Mouse (Mus musculus): ENCODE measurements at regions not wholly inside any gene's neighbourhood (a gene's known extent, or its start where the extent isn't known, plus 50 kb on each side); places are given as distances from the start of the nearest gene placed in this dataset.

DNA sequence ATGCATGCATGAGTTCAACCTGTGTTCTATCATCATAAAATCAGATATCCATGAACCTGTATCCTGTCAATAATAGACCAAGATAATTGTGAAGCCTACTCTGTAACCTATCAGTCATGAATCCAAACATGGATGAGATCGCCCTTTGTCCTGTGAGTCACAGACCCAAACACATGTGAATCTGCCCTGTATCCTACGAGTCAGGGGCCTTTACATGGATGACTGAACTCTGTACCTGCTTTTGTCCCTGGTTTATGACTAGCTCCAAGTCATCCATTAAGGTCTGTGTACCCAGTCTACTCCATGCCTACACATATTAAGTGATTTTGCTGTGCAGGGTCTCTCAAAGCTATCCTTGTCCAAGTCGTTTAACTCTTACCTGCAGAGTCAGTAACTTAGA is 187.7 kb upstream of the Tbl1xr1 start:
- Histone ChIP-seq H3K36me3 (ENCODE audit: control insufficient read depth, insufficient read depth, low read length) (no peaks in the 10 kb centered on the region), H3K27ac (ENCODE audit: insufficient read depth, low read depth, low read length) (no peak overlapping the region), H3K27me3 (ENCODE audit: control insufficient read depth, insufficient read depth, low read length) (no peaks in the 10 kb centered on the region), H3K4me3 (ENCODE audit: low read depth, low read length) (no peak overlapping the region), H3K4me1 (ENCODE audit: control insufficient read depth, insufficient read depth, insufficient read length, low read length) (no peaks in the 10 kb centered on the region)
- TF ChIP-seq CTCF (IDR thresholded peaks at IDR 0.05; ENCODE audit: extremely low read depth, insufficient read length, insufficient replicate concordance, low read depth, low read length): no peak
- no peak for TF ChIP-seq POLR2A (IDR thresholded peaks at IDR 0.05; ENCODE audit: low read depth, low read length)
- 73% methylated on average over 3 of the region's 3 CpGs for WGBS

GRCm38 (mm10) chr3:21891819-21892480 is 184.5 kb upstream of the Tbl1xr1 start:
- TF ChIP-seq CTCF (IDR thresholded peaks at IDR 0.05; ENCODE audit: extremely low read depth, insufficient read length, insufficient replicate concordance, low read depth, low read length): no peak
- no peak for TF ChIP-seq POLR2A (IDR thresholded peaks at IDR 0.05; ENCODE audit: low read depth, low read length)
- 78% methylated on average over 7 of the region's 7 CpGs for WGBS
- H3K36me3 ChIP-seq (ENCODE audit: control insufficient read depth, insufficient read depth, low read length): no peaks in the 10 kb centered on the region
- H3K27me3 ChIP-seq (ENCODE audit: control insufficient read depth, insufficient read depth, low read length): no peaks in the 10 kb centered on the region
- H3K27ac ChIP-seq (ENCODE audit: insufficient read depth, low read depth, low read length): no peak overlapping the region
- no peak overlapping the region for H3K4me3 ChIP-seq (ENCODE audit: low read depth, low read length)
- H3K4me1 ChIP-seq (ENCODE audit: control insufficient read depth, insufficient read depth, insufficient read length, low read length): no peaks in the 10 kb centered on the region; the same call in 1 of the 2 replicates

DNA sequence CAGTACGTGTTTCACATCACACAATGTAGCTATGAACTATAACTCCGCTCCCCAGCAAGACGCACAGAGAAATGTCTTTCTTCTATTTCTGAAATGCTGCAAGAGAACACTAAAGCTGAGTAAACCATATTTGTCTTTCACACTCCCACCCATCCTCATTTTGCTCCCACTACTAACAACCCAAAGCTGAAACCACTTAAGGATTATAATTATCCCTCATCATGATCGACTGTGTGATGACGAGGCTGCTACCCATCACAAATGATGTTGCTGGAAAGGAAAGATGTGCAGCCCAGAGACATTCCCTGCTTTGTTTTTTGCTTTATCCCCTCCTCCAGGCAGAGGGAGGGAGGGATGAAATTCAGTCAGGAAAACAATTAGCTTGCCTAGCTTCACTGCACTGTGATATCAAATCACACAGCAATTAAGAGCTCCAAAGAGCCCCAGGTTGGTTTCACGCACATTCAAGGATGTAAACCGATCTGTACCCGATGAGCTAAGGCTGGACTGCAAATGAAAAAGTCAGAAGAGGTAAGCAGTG is 183.5 kb upstream of the Tbl1xr1 start:
- Histone ChIP-seq H3K4me3 (ENCODE audit: low read depth, low read length) (no peak overlapping the region), H3K27me3 (ENCODE audit: control insufficient read depth, insufficient read depth, low read length) (no peaks in the 10 kb centered on the region), H3K27ac (ENCODE audit: insufficient read depth, low read depth, low read length) (no peak overlapping the region), H3K4me1 (ENCODE audit: control insufficient read depth, insufficient read depth, insufficient read length, low read length) (no peaks in the 10 kb centered on the region; the same call in 1 of the 2 replicates), H3K36me3 (ENCODE audit: control insufficient read depth, insufficient read depth, low read length) (no peaks in the 10 kb centered on the region)
- TF ChIP-seq CTCF (IDR thresholded peaks at IDR 0.05; ENCODE audit: extremely low read depth, insufficient read length, insufficient replicate concordance, low read depth, low read length): no peak
- no peak for TF ChIP-seq POLR2A (IDR thresholded peaks at IDR 0.05; ENCODE audit: low read depth, low read length)
- 82% methylated on average over 8 of the region's 8 CpGs for WGBS

DNA sequence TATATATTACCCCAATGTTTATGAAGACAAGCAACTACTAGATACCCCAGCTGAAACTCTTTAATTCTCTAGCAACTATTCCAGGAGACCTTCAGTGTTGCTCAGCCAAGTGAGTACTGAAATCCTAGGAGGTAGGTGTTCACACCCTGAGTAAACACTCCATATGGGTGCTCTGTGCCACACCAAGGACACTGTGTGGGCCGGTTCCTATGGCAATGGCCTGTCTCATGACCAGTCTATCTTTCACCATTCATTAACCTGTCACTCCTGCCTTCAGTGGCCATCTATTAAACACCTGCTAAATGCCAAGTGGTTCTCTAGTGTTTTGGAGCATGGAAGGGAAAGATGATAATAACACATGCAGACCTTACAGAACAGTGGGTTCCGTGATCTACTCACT is 180.9 kb upstream of the Tbl1xr1 start:
- no peaks in the 10 kb centered on the region; the same call in 1 of the 2 replicates for H3K4me1 ChIP-seq (ENCODE audit: control insufficient read depth, insufficient read depth, insufficient read length, low read length)
- WGBS: 65% methylated on average over 2 of the region's 2 CpGs
- TF ChIP-seq CTCF (IDR thresholded peaks at IDR 0.05; ENCODE audit: extremely low read depth, insufficient read length, insufficient replicate concordance, low read depth, low read length): no peak
- TF ChIP-seq POLR2A (IDR thresholded peaks at IDR 0.05; ENCODE audit: low read depth, low read length): no peak
- no peak overlapping the region for H3K27ac ChIP-seq (ENCODE audit: insufficient read depth, low read depth, low read length)
- H3K27me3 ChIP-seq (ENCODE audit: control insufficient read depth, insufficient read depth, low read length): no peaks in the 10 kb centered on the region
- H3K36me3 ChIP-seq (ENCODE audit: control insufficient read depth, insufficient read depth, low read length): no peaks in the 10 kb centered on the region
- H3K4me3 ChIP-seq (ENCODE audit: low read depth, low read length): no peak overlapping the region

DNA sequence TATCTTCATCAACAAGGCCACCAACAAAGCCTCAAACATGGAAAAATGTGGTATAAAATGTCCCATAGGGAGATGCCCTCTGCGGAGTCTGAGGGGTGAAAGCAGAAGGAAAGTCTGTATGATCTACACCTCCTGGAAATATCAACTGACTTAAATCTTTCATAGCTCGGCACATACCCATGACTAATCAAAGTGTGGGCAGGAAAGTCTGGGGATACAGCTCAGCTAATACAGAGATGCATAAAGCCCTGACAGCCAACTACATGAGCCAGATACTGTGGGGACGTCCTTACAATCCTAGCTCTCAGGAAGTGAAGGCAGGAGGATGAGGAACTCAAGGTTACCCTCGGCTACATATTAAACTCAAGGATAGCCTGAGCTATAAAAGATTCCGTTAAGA is 178.2 kb upstream of the Tbl1xr1 start:
- TF ChIP-seq POLR2A (IDR thresholded peaks at IDR 0.05; ENCODE audit: low read depth, low read length) (no peak), CTCF (IDR thresholded peaks at IDR 0.05; ENCODE audit: extremely low read depth, insufficient read length, insufficient replicate concordance, low read depth, low read length) (no peak)
- Histone ChIP-seq H3K27ac (ENCODE audit: insufficient read depth, low read depth, low read length) (no peak overlapping the region), H3K4me1 (ENCODE audit: control insufficient read depth, insufficient read depth, insufficient read length, low read length) (no peaks in the 10 kb centered on the region; the same call in 1 of the 2 replicates), H3K27me3 (ENCODE audit: control insufficient read depth, insufficient read depth, low read length) (no peaks in the 10 kb centered on the region), H3K36me3 (ENCODE audit: control insufficient read depth, insufficient read depth, low read length) (no peaks in the 10 kb centered on the region), H3K4me3 (ENCODE audit: low read depth, low read length) (no peak overlapping the region)
- 83% methylated on average over 5 of the region's 5 CpGs for WGBS

GRCm38 (mm10) chr3:21905384-21906073 is 170.9 kb upstream of the Tbl1xr1 start:
- H3K27me3 ChIP-seq (ENCODE audit: control insufficient read depth, insufficient read depth, low read length): no peaks in the 10 kb centered on the region
- TF ChIP-seq POLR2A (IDR thresholded peaks at IDR 0.05; ENCODE audit: low read depth, low read length) (no peak), CTCF (IDR thresholded peaks at IDR 0.05; ENCODE audit: extremely low read depth, insufficient read length, insufficient replicate concordance, low read depth, low read length) (no peak)
- H3K36me3 ChIP-seq (ENCODE audit: control insufficient read depth, insufficient read depth, low read length): no peaks in the 10 kb centered on the region
- 47% methylated on average over 2 of the region's 2 CpGs for WGBS
- H3K4me3 ChIP-seq (ENCODE audit: low read depth, low read length): no peak overlapping the region
- H3K27ac ChIP-seq (ENCODE audit: insufficient read depth, low read depth, low read length): no peak overlapping the region
- no peaks in the 10 kb centered on the region for H3K4me1 ChIP-seq (ENCODE audit: control insufficient read depth, insufficient read depth, insufficient read length, low read length)

- Histone ChIP-seq H3K4me1 (ENCODE audit: control insufficient read depth, insufficient read depth, insufficient read length, low read length) (no peaks in the 10 kb centered on the region), H3K36me3 (ENCODE audit: control insufficient read depth, insufficient read depth, low read length) (no peaks in the 10 kb centered on the region), H3K27ac (ENCODE audit: insufficient read depth, low read depth, low read length) (no peak overlapping the region), H3K4me3 (ENCODE audit: low read depth, low read length) (no peak overlapping the region), H3K27me3 (ENCODE audit: control insufficient read depth, insufficient read depth, low read length) (no peaks in the 10 kb centered on the region)
- 81% methylated on average over 4 of the region's 4 CpGs for WGBS
- TF ChIP-seq CTCF (IDR thresholded peaks at IDR 0.05; ENCODE audit: extremely low read depth, insufficient read length, insufficient replicate concordance, low read depth, low read length) (no peak), POLR2A (IDR thresholded peaks at IDR 0.05; ENCODE audit: low read depth, low read length) (no peak)
Measured at GRCm38 (mm10) chr3:21908828-21909227, 167.6 kb upstream of the Tbl1xr1 start.

Data from small intestine, adult 2 months (tissue).